Mouse (Mus musculus): ENCODE data around the gene Dock9.

DNA sequence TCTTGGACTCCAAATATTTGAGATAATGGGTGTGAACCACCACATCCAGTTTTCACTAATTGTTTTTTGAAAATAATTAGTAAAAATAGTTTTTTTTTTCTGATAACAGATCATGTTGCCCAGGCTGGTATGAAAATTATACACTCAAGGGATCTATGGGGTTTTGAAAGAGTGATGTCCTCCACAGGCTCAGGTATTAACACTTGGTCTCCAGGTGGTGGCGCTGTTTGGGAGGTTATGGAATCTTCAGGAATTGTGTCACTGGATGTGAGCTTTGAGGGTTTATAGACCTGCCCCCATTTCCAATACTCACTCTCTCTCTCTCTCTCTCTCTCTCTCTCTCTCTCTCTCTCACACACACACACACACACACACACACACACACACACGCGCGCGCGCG lies 177.5 kb downstream of the Dock9 start:
- 0 out of 2 replicates have a peak, but pooled peaks have one; percentile 20 for TF ChIP-seq CTCF (IDR thresholded peaks at IDR 0.05; ENCODE audit: extremely low read depth, insufficient read depth, low read length)
- TF ChIP-seq POLR2A (IDR thresholded peaks at IDR 0.05; ENCODE audit: extremely low read depth, insufficient read depth, low read length), result no peak

All from cortical plate, adult 2 months (tissue).